Mouse (Mus musculus) CH12.LX (cell line): ENCODE data around the gene Gstm5. TPM values are rescaled to one million over a fixed set of nuclear protein-coding genes. Genes with fewer than 3 reads are reported as not detected.
"Not testable (repeated sequence)": the region's sequence is repeated elsewhere in the genome, so short reads cannot be mapped to it uniquely, and the experiment has no call there.

Source experiments
- DNase-seq: peaks from one replicate; pipeline ENCODE4 v3.0.0-alpha.2; 2013; ENCODE audit errors: extremely low read depth
- H3K27ac ChIP-seq: 2 replicates; pipeline ENCODE4 v1.5.1; 2012; ENCODE audit warnings: low read depth, mild to moderate bottlenecking, control low read depth, moderate library complexity; ENCODE audit not compliant: insufficient read depth
- H3K27me3 ChIP-seq: replicated peaks from 2 replicates; pipeline ENCODE3; 2012; ENCODE audit warnings: inconsistent platforms
- H3K36me3 ChIP-seq, 2 experiments: replicated peaks in 1 of 2; 2 replicates each; pipeline versions ENCODE3 to v1.6.1; 2012; ENCODE audit warnings: inconsistent platforms in 1 of 2, low read length in 1 of 2, mild to moderate bottlenecking in 1 of 2, mixed read lengths in 1 of 2, moderate library complexity in 1 of 2; ENCODE audit not compliant: control insufficient read depth in 1 of 2, insufficient read depth in 1 of 2
- H3K4me1 ChIP-seq, 2 experiments: 2 replicates each; pipeline ENCODE4 v1.6.1; 2012; ENCODE audit warnings: inconsistent platforms in 1 of 2, moderate library complexity in 1 of 2; ENCODE audit not compliant: insufficient read depth in 2 of 2, control insufficient read depth in 1 of 2
- H3K4me2 ChIP-seq: 2 replicates; pipeline ENCODE4 v1.6.1; 2012; ENCODE audit warnings: low read depth, mild to moderate bottlenecking, control low read depth; ENCODE audit not compliant: poor library complexity, insufficient read depth, severe bottlenecking
- H3K4me3 ChIP-seq, 3 experiments: fragments of 150-350 bp in 1 of 3; sonication (generic) in 1 of 3; replicated peaks in 1 of 3; 2 replicates each; pipeline versions ENCODE3 to v1.5.1; 2011 to 2012; ENCODE audit warnings: low read depth in 2 of 3, low read length in 2 of 3, mild to moderate bottlenecking in 2 of 3, moderate library complexity in 2 of 3, control low read depth in 1 of 3, improper control_type of control experiment in 1 of 3, inconsistent platforms in 1 of 3, mixed read lengths in 1 of 3; ENCODE audit not compliant: poor library complexity in 1 of 3
- H3K79me2 ChIP-seq: replicated peaks from 2 replicates; pipeline ENCODE4 v1.6.1; 2012; ENCODE audit warnings: mild to moderate bottlenecking, moderate library complexity; ENCODE audit not compliant: control insufficient read depth, poor library complexity, insufficient read depth, severe bottlenecking; ENCODE audit errors: extremely low read depth
- H3K9ac ChIP-seq: 2 replicates; pipeline ENCODE4 v1.6.1; 2012; ENCODE audit warnings: low read depth, mild to moderate bottlenecking, control low read depth, moderate library complexity; ENCODE audit not compliant: insufficient read depth
- H3K9me3 ChIP-seq: replicated peaks from 2 replicates; pipeline ENCODE3; 2012; ENCODE audit warnings: low read length, inconsistent platforms, mixed read lengths
- CHD2 ChIP-seq: IDR thresholded peaks from 2 replicates; pipeline ENCODE4 v1.6.1; 2011; ENCODE audit warnings: low read length, improper control_type of control experiment
- CTCF ChIP-seq, 2 experiments: IDR thresholded peaks in 1 of 2; conservative IDR thresholded peaks in 1 of 2; 2 replicates each; pipeline ENCODE4 v1.5.1; 2011 to 2012; ENCODE audit warnings: low read depth in 2 of 2, low read length in 2 of 2, improper control_type of control experiment in 1 of 2, inconsistent platforms in 1 of 2, mild to moderate bottlenecking in 1 of 2, moderate library complexity in 1 of 2
- ETS1 ChIP-seq: conservative IDR thresholded peaks from 2 replicates; pipeline ENCODE4 v1.6.1; 2012; ENCODE audit warnings: low read depth, mild to moderate bottlenecking, inconsistent platforms, low read length, improper control_type of control experiment, moderate library complexity
- IRF4 ChIP-seq: IDR thresholded peaks from 2 replicates; pipeline ENCODE4 v1.6.1; 2014; ENCODE audit warnings: low read depth, mild to moderate bottlenecking, inconsistent platforms, low read length, improper control_type of control experiment
- JUN ChIP-seq: IDR thresholded peaks from 2 replicates; pipeline ENCODE4 v1.6.1; 2011; ENCODE audit warnings: low read depth, mild to moderate bottlenecking, low read length, improper control_type of control experiment, moderate library complexity; ENCODE audit not compliant: insufficient read depth
- JUND ChIP-seq: conservative IDR thresholded peaks from 2 replicates; pipeline ENCODE4 v1.6.1; 2011; ENCODE audit warnings: low read depth, low read length, improper control_type of control experiment
- KAT2A ChIP-seq: IDR thresholded peaks from 2 replicates; pipeline ENCODE4 v1.6.1; 2012; ENCODE audit warnings: low read length, improper control_type of control experiment, inconsistent platforms; ENCODE audit not compliant: insufficient replicate concordance
- MAFK ChIP-seq: IDR thresholded peaks from 2 replicates; pipeline ENCODE4 v1.6.1; 2011; ENCODE audit warnings: low read length, improper control_type of control experiment; ENCODE audit not compliant: insufficient replicate concordance
- MAX ChIP-seq: IDR thresholded peaks from 2 replicates; pipeline ENCODE4 v1.6.1; 2011; ENCODE audit warnings: low read length, improper control_type of control experiment
- MAZ ChIP-seq: IDR thresholded peaks from 2 replicates; pipeline ENCODE4 v1.6.1; 2012; ENCODE audit warnings: low read depth, mild to moderate bottlenecking, inconsistent platforms, low read length, improper control_type of control experiment, moderate library complexity
- MEF2A ChIP-seq: IDR thresholded peaks from 2 replicates; pipeline ENCODE4 v1.6.1; 2014; ENCODE audit warnings: low read depth, mild to moderate bottlenecking, inconsistent platforms, low read length, improper control_type of control experiment, borderline replicate concordance
- MYC ChIP-seq: IDR thresholded peaks from 2 replicates; pipeline ENCODE4 v1.6.1; 2011; ENCODE audit warnings: low read depth, mild to moderate bottlenecking, improper control_type of control experiment, low read length
- NELFE ChIP-seq: IDR thresholded peaks from 2 replicates; pipeline ENCODE4 v1.6.1; 2011; ENCODE audit warnings: low read depth, low read length, improper control_type of control experiment
- PAX5 ChIP-seq: IDR thresholded peaks from 2 replicates; pipeline ENCODE4 v1.6.1; 2012; ENCODE audit warnings: low read length, inconsistent platforms, mixed read lengths
- RAD21 ChIP-seq: IDR thresholded peaks from 2 replicates; pipeline ENCODE4 v1.6.1; 2011; ENCODE audit warnings: low read depth, mild to moderate bottlenecking, low read length, improper control_type of control experiment, moderate library complexity
- RCOR1 ChIP-seq: conservative IDR thresholded peaks from 2 replicates; pipeline ENCODE4 v1.6.1; 2012; ENCODE audit warnings: low read depth, mild to moderate bottlenecking, inconsistent platforms, low read length, improper control_type of control experiment
- SMC3 ChIP-seq: IDR thresholded peaks from 2 replicates; pipeline ENCODE4 v1.6.1; 2011; ENCODE audit warnings: low read depth, low read length, improper control_type of control experiment
- USF2 ChIP-seq: conservative IDR thresholded peaks from 2 replicates; pipeline ENCODE4 v1.6.1; 2011; ENCODE audit warnings: low read depth, low read length, improper control_type of control experiment
- dilution Hi-C: fragments of 300-500 bp; cut with MboI; formaldehyde crosslinking; loops from 2 replicates; pipeline ENCODE4 v1.14.3; 2020; ENCODE audit warnings: low sequenced_read_pairs; ENCODE audit not compliant: extremely low pct_unique_long_range_greater_than_20kb, extremely low pct_ligation_motif_present
- in situ Hi-C: fragments of 300-500 bp; cut with MboI; formaldehyde crosslinking; loops from 3 replicates; pipeline ENCODE4 v1.14.3; 2019; ENCODE audit warnings: low sequenced_read_pairs, low pct_ligation_motif_present, low pct_unique_long_range_greater_than_20kb, mixed read lengths
- polyA plus RNA-seq: library from polyadenylated mRNA; unstranded; fragments of >175 nt; gene quantifications from 2 replicates; pipeline ENCODE4 v1.2.1, GENCODE M21; 2012; ENCODE audit warnings: low read depth; ENCODE audit not compliant: insufficient read length
- total RNA-seq, 2 experiments: library from RNA; depleted of rRNA; stranded (reverse); fragments of 300-350 nt in 1 of 2; fragments of >200 nt in 1 of 2; gene quantifications; 2 replicates each; pipeline ENCODE4 v1.2.3; 2012 to 2014

The Gstm5 gene
- total and polyA plus RNA-seq, 3 experiments: 2.2 to 4.9 (median 4.2) TPM

GRCm38 (mm10) chr3:107857646-107858045 lies 38.0 kb upstream of the Gstm5 start:
- Histone ChIP-seq H3K4me2 (no peak overlapping the region), H3K36me3 (no peaks in the 10 kb centered on the region), H3K4me1 (peaks cover 14 to 35% of the 10 kb centered on the region in 2 experiments), H3K27me3 (no peaks in the 10 kb centered on the region), H3K27ac (no peak overlapping the region), H3K79me2 (no peaks in the 10 kb centered on the region), H3K4me3 (no peak overlapping the region), H3K9me3 (no peaks in the 10 kb centered on the region), H3K9ac (no peak overlapping the region)
- DNase-seq: no peak
- TF ChIP-seq ETS1 (no peak), PAX5 (no peak), MYC (no peak), IRF4 (no peak), CTCF (conservative IDR thresholded peaks at IDR 0.05 in 1 of 2, IDR thresholded peaks at IDR 0.05 in 1 of 2; ENCODE audit: low read depth in 2 of 2, low read length in 2 of 2) (no peak), MAX (no peak), USF2 (no peak), NELFE (no peak), MEF2A (no peak), SMC3 (no peak), CHD2 (no peak), RCOR1 (no peak), KAT2A (no peak), MAZ (no peak), JUND (no peak), RAD21 (no peak), MAFK (no peak), JUN (no peak)
- in situ Hi-C loops: no loop called here
- dilution Hi-C loops: no loop called here

DNA sequence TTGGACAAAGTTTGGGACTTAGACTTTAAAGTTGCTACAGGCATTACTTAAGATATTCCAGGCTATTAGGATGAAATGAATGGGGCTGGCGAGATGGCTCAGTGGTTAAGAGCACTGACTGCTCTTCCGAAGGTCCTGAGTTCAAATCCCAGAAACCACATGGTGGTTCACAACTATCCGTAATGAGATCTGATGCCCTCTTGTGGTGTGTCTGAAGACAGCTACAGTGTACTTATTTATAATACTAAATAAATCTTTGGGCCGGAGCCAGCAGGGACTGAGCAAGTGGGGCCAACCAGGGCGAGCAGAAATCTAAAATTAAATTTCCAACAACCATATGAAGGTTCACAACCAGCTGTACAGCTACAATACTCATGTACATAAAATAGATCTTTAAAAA lies 34.1 kb upstream of the Gstm5 start:
- in situ Hi-C loops: loop anchor here (5.0 to 10.0 kb wide), 3 partner anchors 53 to 297 kb away; partner anchors contain the start of gene Ahcyl1
- H3K27me3 ChIP-seq, H3K36me3 ChIP-seq, H3K4me2 ChIP-seq, H3K4me3 ChIP-seq, H3K9me3 ChIP-seq, H3K9ac ChIP-seq, H3K79me2 ChIP-seq, H3K27ac ChIP-seq, DNase-seq, dilution Hi-C loops: not testable (repeated sequence)
- peaks cover 0 to 21% of the 10 kb centered on the region in 2 experiments; a peak in 2 of 4 replicates for H3K4me1 ChIP-seq
- TF ChIP-seq CTCF (conservative IDR thresholded peaks at IDR 0.05 in 1 of 2, IDR thresholded peaks at IDR 0.05 in 1 of 2; ENCODE audit: low read depth in 2 of 2, low read length in 2 of 2) (peak in 1 of 2 experiments; percentile 37; a peak in 2 of 4 replicates), RAD21 (peak; percentile 10)
